Mouse (Mus musculus): ENCODE measurements around the gene Irf3.

- TF ChIP-seq CTCF (IDR thresholded peaks at IDR 0.05; ENCODE audit: low read depth): peak; percentile 84
- TF ChIP-seq EP300 (optimal IDR thresholded peaks at IDR 0.05): no peak
These were observed 40.4 kb downstream of the Irf3 start for GRCm38 (mm10) chr7:45037720-45038361.

Data from stomach, postnatal 0 days (tissue).